Mouse (Mus musculus) CH12.LX (cell line): ENCODE results near the gene Tnrc6b. TPM values are rescaled to one million over a fixed set of nuclear protein-coding genes. Genes with fewer than 3 reads are reported as not detected.

Experiments used
- DNase-seq: peaks from one replicate; pipeline ENCODE4 v3.0.0-alpha.2; 2013; ENCODE audit errors: extremely low read depth
- H3K27ac ChIP-seq: 2 replicates; pipeline ENCODE4 v1.5.1; 2012; ENCODE audit warnings: low read depth, mild to moderate bottlenecking, control low read depth, moderate library complexity; ENCODE audit not compliant: insufficient read depth
- H3K27me3 ChIP-seq: replicated peaks from 2 replicates; pipeline ENCODE3; 2012; ENCODE audit warnings: inconsistent platforms
- H3K36me3 ChIP-seq, 2 experiments: replicated peaks in 1 of 2; 2 replicates each; pipeline versions ENCODE3 to v1.6.1; 2012; ENCODE audit warnings: inconsistent platforms in 1 of 2, low read length in 1 of 2, mild to moderate bottlenecking in 1 of 2, mixed read lengths in 1 of 2, moderate library complexity in 1 of 2; ENCODE audit not compliant: control insufficient read depth in 1 of 2, insufficient read depth in 1 of 2
- H3K4me1 ChIP-seq, 2 experiments: 2 replicates each; pipeline ENCODE4 v1.6.1; 2012; ENCODE audit warnings: inconsistent platforms in 1 of 2, moderate library complexity in 1 of 2; ENCODE audit not compliant: insufficient read depth in 2 of 2, control insufficient read depth in 1 of 2
- H3K4me2 ChIP-seq: 2 replicates; pipeline ENCODE4 v1.6.1; 2012; ENCODE audit warnings: low read depth, mild to moderate bottlenecking, control low read depth; ENCODE audit not compliant: poor library complexity, insufficient read depth, severe bottlenecking
- H3K4me3 ChIP-seq, 3 experiments: fragments of 150-350 bp in 1 of 3; sonication (generic) in 1 of 3; replicated peaks in 1 of 3; 2 replicates each; pipeline versions ENCODE3 to v1.5.1; 2011 to 2012; ENCODE audit warnings: low read depth in 2 of 3, low read length in 2 of 3, mild to moderate bottlenecking in 2 of 3, moderate library complexity in 2 of 3, control low read depth in 1 of 3, improper control_type of control experiment in 1 of 3, inconsistent platforms in 1 of 3, mixed read lengths in 1 of 3; ENCODE audit not compliant: poor library complexity in 1 of 3
- H3K79me2 ChIP-seq: replicated peaks from 2 replicates; pipeline ENCODE4 v1.6.1; 2012; ENCODE audit warnings: mild to moderate bottlenecking, moderate library complexity; ENCODE audit not compliant: control insufficient read depth, poor library complexity, insufficient read depth, severe bottlenecking; ENCODE audit errors: extremely low read depth
- H3K9ac ChIP-seq: 2 replicates; pipeline ENCODE4 v1.6.1; 2012; ENCODE audit warnings: low read depth, mild to moderate bottlenecking, control low read depth, moderate library complexity; ENCODE audit not compliant: insufficient read depth
- H3K9me3 ChIP-seq: replicated peaks from 2 replicates; pipeline ENCODE3; 2012; ENCODE audit warnings: low read length, inconsistent platforms, mixed read lengths
- BHLHE40 ChIP-seq: IDR thresholded peaks from 2 replicates; pipeline ENCODE4 v1.6.1; 2011; ENCODE audit warnings: mild to moderate bottlenecking, low read depth, low read length, improper control_type of control experiment
- CTCF ChIP-seq, 2 experiments: IDR thresholded peaks in 1 of 2; conservative IDR thresholded peaks in 1 of 2; 2 replicates each; pipeline ENCODE4 v1.5.1; 2011 to 2012; ENCODE audit warnings: low read depth in 2 of 2, low read length in 2 of 2, improper control_type of control experiment in 1 of 2, inconsistent platforms in 1 of 2, mild to moderate bottlenecking in 1 of 2, moderate library complexity in 1 of 2
- E2F4 ChIP-seq: IDR thresholded peaks from 2 replicates; pipeline ENCODE4 v1.6.1; 2011; ENCODE audit warnings: low read depth, low read length, improper control_type of control experiment; ENCODE audit not compliant: insufficient replicate concordance
- ELF1 ChIP-seq: IDR thresholded peaks from 2 replicates; pipeline ENCODE4 v1.6.1; 2014; ENCODE audit warnings: low read depth, mild to moderate bottlenecking, inconsistent platforms, low read length, improper control_type of control experiment
- EP300 ChIP-seq: IDR thresholded peaks from 2 replicates; pipeline ENCODE4 v1.6.1; 2011; ENCODE audit warnings: low read length, improper control_type of control experiment
- ETS1 ChIP-seq: conservative IDR thresholded peaks from 2 replicates; pipeline ENCODE4 v1.6.1; 2012; ENCODE audit warnings: low read depth, mild to moderate bottlenecking, inconsistent platforms, low read length, improper control_type of control experiment, moderate library complexity
- GABPA ChIP-seq: IDR thresholded peaks from 2 replicates; pipeline ENCODE4 v1.6.1; 2012; ENCODE audit warnings: low read depth, low read length, improper control_type of control experiment, inconsistent platforms; ENCODE audit not compliant: insufficient replicate concordance
- HCFC1 ChIP-seq: IDR thresholded peaks from 2 replicates; pipeline ENCODE4 v1.6.1; 2012; ENCODE audit warnings: low read depth, mild to moderate bottlenecking, inconsistent platforms, low read length, improper control_type of control experiment
- IRF4 ChIP-seq: IDR thresholded peaks from 2 replicates; pipeline ENCODE4 v1.6.1; 2014; ENCODE audit warnings: low read depth, mild to moderate bottlenecking, inconsistent platforms, low read length, improper control_type of control experiment
- JUND ChIP-seq: conservative IDR thresholded peaks from 2 replicates; pipeline ENCODE4 v1.6.1; 2011; ENCODE audit warnings: low read depth, low read length, improper control_type of control experiment
- MAFK ChIP-seq: IDR thresholded peaks from 2 replicates; pipeline ENCODE4 v1.6.1; 2011; ENCODE audit warnings: low read length, improper control_type of control experiment; ENCODE audit not compliant: insufficient replicate concordance
- MAX ChIP-seq: IDR thresholded peaks from 2 replicates; pipeline ENCODE4 v1.6.1; 2011; ENCODE audit warnings: low read length, improper control_type of control experiment
- MAZ ChIP-seq: IDR thresholded peaks from 2 replicates; pipeline ENCODE4 v1.6.1; 2012; ENCODE audit warnings: low read depth, mild to moderate bottlenecking, inconsistent platforms, low read length, improper control_type of control experiment, moderate library complexity
- MEF2A ChIP-seq: IDR thresholded peaks from 2 replicates; pipeline ENCODE4 v1.6.1; 2014; ENCODE audit warnings: low read depth, mild to moderate bottlenecking, inconsistent platforms, low read length, improper control_type of control experiment, borderline replicate concordance
- MXI1 ChIP-seq: IDR thresholded peaks from 2 replicates; pipeline ENCODE4 v1.6.1; 2011; ENCODE audit warnings: mild to moderate bottlenecking, low read depth, low read length, improper control_type of control experiment
- MYC ChIP-seq: IDR thresholded peaks from 2 replicates; pipeline ENCODE4 v1.6.1; 2011; ENCODE audit warnings: low read depth, mild to moderate bottlenecking, improper control_type of control experiment, low read length
- NELFE ChIP-seq: IDR thresholded peaks from 2 replicates; pipeline ENCODE4 v1.6.1; 2011; ENCODE audit warnings: low read depth, low read length, improper control_type of control experiment
- NRF1 ChIP-seq: IDR thresholded peaks from 2 replicates; pipeline ENCODE4 v1.6.1; 2014; ENCODE audit warnings: low read depth, mild to moderate bottlenecking, inconsistent platforms, low read length, improper control_type of control experiment, moderate library complexity
- POLR2A ChIP-seq: IDR thresholded peaks from 2 replicates; pipeline ENCODE4 v1.6.1; 2011; ENCODE audit warnings: low read depth, mild to moderate bottlenecking, improper control_type of control experiment, low read length
- POLR2AphosphoS2 ChIP-seq: IDR thresholded peaks from 2 replicates; pipeline ENCODE4 v1.6.1; 2011; ENCODE audit warnings: low read depth, low read length, improper control_type of control experiment
- RCOR1 ChIP-seq: conservative IDR thresholded peaks from 2 replicates; pipeline ENCODE4 v1.6.1; 2012; ENCODE audit warnings: low read depth, mild to moderate bottlenecking, inconsistent platforms, low read length, improper control_type of control experiment
- SMC3 ChIP-seq: IDR thresholded peaks from 2 replicates; pipeline ENCODE4 v1.6.1; 2011; ENCODE audit warnings: low read depth, low read length, improper control_type of control experiment
- UBTF ChIP-seq: IDR thresholded peaks from 2 replicates; pipeline ENCODE4 v1.6.1; 2012; ENCODE audit warnings: low read depth, mild to moderate bottlenecking, inconsistent platforms, low read length, improper control_type of control experiment, moderate library complexity
- USF1 ChIP-seq: IDR thresholded peaks from 2 replicates; pipeline ENCODE4 v1.6.1; 2014; ENCODE audit warnings: low read depth, mild to moderate bottlenecking, inconsistent platforms, low read length, improper control_type of control experiment
- USF2 ChIP-seq: conservative IDR thresholded peaks from 2 replicates; pipeline ENCODE4 v1.6.1; 2011; ENCODE audit warnings: low read depth, low read length, improper control_type of control experiment
- ZC3H11A ChIP-seq: IDR thresholded peaks from 2 replicates; pipeline ENCODE4 v1.6.1; 2012; ENCODE audit warnings: low read depth, mild to moderate bottlenecking, inconsistent platforms, low read length, improper control_type of control experiment
- ZMIZ1 ChIP-seq: IDR thresholded peaks from 2 replicates; pipeline ENCODE4 v1.6.1; 2012; ENCODE audit warnings: low read depth, mild to moderate bottlenecking, inconsistent platforms, low read length, improper control_type of control experiment
- dilution Hi-C: fragments of 300-500 bp; cut with MboI; formaldehyde crosslinking; loops from 2 replicates; pipeline ENCODE4 v1.14.3; 2020; ENCODE audit warnings: low sequenced_read_pairs; ENCODE audit not compliant: extremely low pct_unique_long_range_greater_than_20kb, extremely low pct_ligation_motif_present
- in situ Hi-C: fragments of 300-500 bp; cut with MboI; formaldehyde crosslinking; loops from 3 replicates; pipeline ENCODE4 v1.14.3; 2019; ENCODE audit warnings: low sequenced_read_pairs, low pct_ligation_motif_present, low pct_unique_long_range_greater_than_20kb, mixed read lengths
- polyA plus RNA-seq: library from polyadenylated mRNA; unstranded; fragments of >175 nt; gene quantifications from 2 replicates; pipeline ENCODE4 v1.2.1, GENCODE M21; 2012; ENCODE audit warnings: low read depth; ENCODE audit not compliant: insufficient read length
- total RNA-seq, 2 experiments: library from RNA; depleted of rRNA; stranded (reverse); fragments of 300-350 nt in 1 of 2; fragments of >200 nt in 1 of 2; gene quantifications; 2 replicates each; pipeline ENCODE4 v1.2.3; 2012 to 2014

Tnrc6b gene
- total and polyA plus RNA-seq, 3 experiments, result 6.0 to 17.1 (median 16.1) TPM

DNA sequence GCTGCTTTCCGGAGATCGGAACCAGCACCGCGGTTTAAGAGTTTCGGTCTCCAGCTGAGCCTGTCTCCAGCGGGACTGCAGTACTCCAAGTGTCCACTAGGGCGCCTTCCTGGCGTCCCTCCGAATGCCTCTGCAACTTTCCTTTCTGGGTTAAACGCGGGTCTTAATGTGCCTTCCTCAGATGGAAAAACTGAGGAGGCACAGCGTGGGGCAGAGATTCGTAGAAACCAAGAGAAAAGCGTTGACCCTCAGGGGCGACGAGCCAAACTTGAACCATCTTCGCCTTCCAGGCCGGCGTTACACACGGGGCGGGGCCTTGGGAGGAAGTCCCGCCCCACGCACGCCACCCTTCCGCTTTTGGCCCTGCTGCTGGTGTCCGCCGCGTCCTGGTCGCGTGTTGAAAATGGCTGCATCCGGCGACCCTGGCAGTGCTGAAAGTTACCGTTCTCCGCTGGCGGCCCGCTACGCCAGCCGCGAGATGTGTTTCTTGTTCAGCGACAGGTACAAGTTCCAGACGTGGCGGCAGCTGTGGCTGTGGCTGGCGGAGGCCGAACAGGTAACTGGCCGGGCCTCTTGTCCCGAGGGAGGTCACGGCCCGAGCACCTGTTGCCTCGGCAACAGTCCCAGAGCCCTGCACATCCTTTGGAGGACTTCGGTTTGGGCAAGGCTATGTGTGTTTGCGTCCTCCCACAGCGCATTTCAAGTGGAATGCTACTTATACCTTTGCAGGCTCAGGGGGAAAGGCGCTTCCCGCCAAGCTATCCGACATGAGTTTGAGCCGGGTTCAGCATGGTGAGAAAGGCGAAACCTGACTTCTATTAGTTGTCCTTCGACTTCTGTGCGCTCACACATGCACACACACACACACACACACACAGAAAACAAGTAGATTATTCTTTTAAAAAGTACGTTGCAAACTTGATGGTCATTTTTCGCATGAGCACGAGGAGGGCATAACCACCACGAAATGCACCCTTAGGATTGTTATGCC, 237.3 kb downstream of the Tnrc6b start, which contains the start of gene Adsl:
Adsl (plus strand) TSS at position 346 of the 991 bp plus-strand sequence.
- dilution Hi-C loops, result no loop called here
- H3K79me2 ChIP-seq, result peaks cover 29% of the 10 kb centered on the region

GRCm38 (mm10) chr15:80949431-80949830, 238.3 kb downstream of the Tnrc6b start:
- H3K9ac ChIP-seq, result peak overlapping the region; percentile 55
- peak; percentile 31 for DNase-seq
- H3K36me3 ChIP-seq, result peaks cover 22 to 40% of the 10 kb centered on the region in 2 experiments
- peaks cover 11 to 31% of the 10 kb centered on the region in 2 experiments for H3K4me1 ChIP-seq
- TF ChIP-seq MAFK (no peak), ETS1 (no peak), JUND (no peak), EP300 (no peak), HCFC1 (no peak), BHLHE40 (peak; percentile 25; the same call in 1 of the 2 replicates), MYC (peak; percentile 51; the same call in 1 of the 2 replicates), MXI1 (peak; percentile 36; the same call in 1 of the 2 replicates)
- H3K9me3 ChIP-seq, result no peaks in the 10 kb centered on the region
- in situ Hi-C loops (loop anchor here (10.0 kb wide), 1 partner anchor 245 kb away; no protein-coding TSS in a partner anchor), dilution Hi-C loops (no loop called here)
- H3K79me2 ChIP-seq, result peaks cover 29% of the 10 kb centered on the region
- peak overlapping the region; percentile 84 to 99 (median 92) for H3K4me3 ChIP-seq
- no peaks in the 10 kb centered on the region for H3K27me3 ChIP-seq
- no peak overlapping the region; the same call in 1 of the 2 replicates for H3K27ac ChIP-seq
- peak overlapping the region; percentile 88 for H3K4me2 ChIP-seq

More for the DNA sequence above, 237.3 kb downstream of the Tnrc6b start, which contains the start of gene Adsl:
- Histone ChIP-seq H3K36me3 (peaks cover 12 to 32% of the 10 kb centered on the region in 2 experiments), H3K9me3 (no peaks in the 10 kb centered on the region), H3K27me3 (no peaks in the 10 kb centered on the region), H3K4me1 (peaks cover 11 to 31% of the 10 kb centered on the region in 2 experiments), H3K27ac (peak within 1 kb of the TSS; percentile 91), H3K4me3 (peak within 1 kb of the TSS; percentile 84 to 99 (median 92)), H3K9ac (peak within 1 kb of the TSS; percentile 58), H3K4me2 (peak within 1 kb of the TSS; percentile 88)
- TF ChIP-seq E2F4, result no peak
- TF ChIP-seq MEF2A, result peak; percentile 55
- TF ChIP-seq UBTF, result no peak
- TF ChIP-seq HCFC1, result peak; percentile 74
- TF ChIP-seq NELFE, result peak; percentile 76; the same call in 1 of the 2 replicates
- TF ChIP-seq ZMIZ1, result peak; percentile 45; the same call in 1 of the 2 replicates
- no peak for TF ChIP-seq RCOR1
- peak; percentile 55; the same call in 1 of the 2 replicates for TF ChIP-seq IRF4
- peak; percentile 81 to 94 for TF ChIP-seq CTCF (conservative IDR thresholded peaks at IDR 0.05 in 1 of 2, IDR thresholded peaks at IDR 0.05 in 1 of 2; ENCODE audit: low read depth in 2 of 2, low read length in 2 of 2)
- TF ChIP-seq SMC3, result peak; percentile 22; the same call in 1 of the 2 replicates
- TF ChIP-seq GABPA, result no peak
- peak; percentile 64; the same call in 1 of the 2 replicates for TF ChIP-seq POLR2AphosphoS2
- TF ChIP-seq ELF1, result peak; percentile 46; the same call in 1 of the 2 replicates
- peak; percentile 32; the same call in 1 of the 2 replicates for TF ChIP-seq NRF1
- TF ChIP-seq ZC3H11A, result no peak
- peak; percentile 86 for TF ChIP-seq POLR2A
- TF ChIP-seq JUND, result 0 out of 2 replicates have a peak, but pooled peaks have one; percentile 23
- peak; percentile 86 for TF ChIP-seq BHLHE40
- TF ChIP-seq USF1, result no peak
- peak; percentile 55; the same call in 1 of the 2 replicates for TF ChIP-seq MAX
- no peak for TF ChIP-seq USF2
- TF ChIP-seq MAZ, result no peak
- TF ChIP-seq MYC, result no peak; the same call in 1 of the 2 replicates
- in situ Hi-C loops, result loop anchor here (10.0 kb wide), 1 partner anchor 244 kb away; no protein-coding TSS in a partner anchor
- DNase-seq, result peak; percentile 89
